Mouse (Mus musculus): ENCODE measurements around the gene Zfp287.

- no peak for TF ChIP-seq CTCF (IDR thresholded peaks at IDR 0.05)
- no peak for TF ChIP-seq EP300 (IDR thresholded peaks at IDR 0.05)
Measured at GRCm38 (mm10) chr11:62652080-62652479, 79.6 kb downstream of the Zfp287 start.
